Mouse (Mus musculus) brain, embryonic 18.5 days (tissue): ENCODE data around the gene Tyw1.
A peak's percentile ranks its signal among the peaks of the same experiment; 100 is the strongest.

ENCODE experiments used
- DNase-seq: peaks from one replicate; pipeline ENCODE4 v3.0.0-alpha.2; 2012; ENCODE audit warnings: low read depth, low spot score

The Tyw1 gene

GRCm38 (mm10) chr5:130264433-130265005 is 9.1 kb downstream of the Tyw1 start:
- no peak for DNase-seq

DNA sequence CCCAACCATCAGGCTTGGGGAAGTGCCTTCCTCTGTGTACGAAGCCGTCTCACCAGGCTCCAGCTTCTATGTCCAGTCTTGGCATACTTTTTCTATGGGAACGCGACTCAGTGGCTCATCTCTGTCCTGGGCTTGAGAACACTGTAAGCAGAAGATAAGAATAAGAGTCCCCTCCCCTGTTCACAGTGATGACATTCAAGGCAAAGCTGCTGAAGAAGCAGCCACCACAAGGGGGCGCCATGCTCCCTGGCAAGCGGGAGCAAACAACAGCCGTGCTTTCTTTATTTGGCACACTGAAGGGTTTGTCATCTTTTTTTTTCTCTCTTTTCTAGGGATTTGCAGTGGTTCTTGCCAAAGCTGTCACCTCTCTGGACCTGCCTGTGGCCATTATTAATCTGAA is 11.2 kb downstream of the Tyw1 start:
- no peak for DNase-seq

GRCm38 (mm10) chr5:130267316-130267715 is 11.9 kb downstream of the Tyw1 start:
- no peak for DNase-seq

DNA sequence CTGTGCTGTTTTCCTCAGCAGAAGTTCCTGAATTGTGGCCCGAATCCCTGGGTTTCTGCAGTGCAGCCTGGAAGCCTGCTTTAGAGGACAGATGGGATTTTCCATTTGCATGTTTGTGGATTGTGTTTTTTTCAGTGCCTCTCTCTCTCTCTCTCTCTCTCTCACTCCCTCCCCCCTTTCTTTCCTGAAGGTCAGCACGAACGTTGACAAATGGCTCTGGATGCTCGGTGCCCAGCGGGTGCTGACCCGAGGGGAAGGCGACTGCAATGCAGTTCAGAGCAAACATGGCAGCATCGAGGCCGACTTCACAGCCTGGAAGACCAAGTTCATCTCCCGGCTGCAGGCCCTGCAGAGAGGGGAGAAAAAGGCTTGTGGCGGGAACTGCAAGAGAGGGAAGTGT is 13.6 kb downstream of the Tyw1 start:
- DNase-seq = no peak

GRCm38 (mm10) chr5:130272344-130272743 is 16.9 kb downstream of the Tyw1 start:
- DNase-seq = no peak

DNA sequence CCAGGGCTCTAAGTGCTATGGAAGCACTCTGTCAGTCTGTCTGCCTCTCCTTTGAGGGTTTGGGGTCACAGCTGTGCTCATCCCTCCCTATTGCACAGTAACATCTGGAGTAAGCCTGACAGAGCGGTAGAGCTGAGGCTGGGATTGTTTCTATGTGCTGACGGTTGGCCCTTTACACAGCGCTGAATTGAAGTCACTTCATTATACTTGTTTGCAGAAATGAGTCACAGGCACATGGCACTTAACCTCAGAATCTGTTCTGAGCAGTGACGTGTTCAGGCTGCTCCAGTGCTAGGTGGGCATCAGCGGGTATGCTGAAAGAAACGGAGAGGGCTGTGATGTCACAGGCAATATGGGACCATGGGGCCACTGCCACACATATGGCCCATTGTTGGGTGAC is 17.6 kb downstream of the Tyw1 start:
- no peak for DNase-seq

DNA sequence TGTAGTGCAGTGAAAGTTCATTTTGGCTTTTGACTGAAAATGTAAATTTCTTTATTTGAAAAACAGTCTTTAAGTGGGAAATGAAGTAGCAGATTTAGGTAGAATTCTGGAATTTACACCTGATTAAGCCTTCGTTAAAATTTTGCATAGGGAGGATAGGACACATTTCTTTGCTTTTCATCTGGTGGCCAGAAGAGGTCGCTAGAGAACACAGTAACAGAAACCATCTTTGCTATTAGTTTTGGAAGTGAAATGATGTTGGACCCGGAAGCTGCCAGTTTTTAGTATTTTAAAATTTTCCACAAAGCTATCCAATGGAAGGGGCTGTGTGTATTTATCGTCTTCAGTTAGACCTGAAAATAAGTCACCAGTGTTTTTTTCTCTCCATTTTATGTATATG is 20.1 kb downstream of the Tyw1 start:
- DNase-seq = no peak

DNA sequence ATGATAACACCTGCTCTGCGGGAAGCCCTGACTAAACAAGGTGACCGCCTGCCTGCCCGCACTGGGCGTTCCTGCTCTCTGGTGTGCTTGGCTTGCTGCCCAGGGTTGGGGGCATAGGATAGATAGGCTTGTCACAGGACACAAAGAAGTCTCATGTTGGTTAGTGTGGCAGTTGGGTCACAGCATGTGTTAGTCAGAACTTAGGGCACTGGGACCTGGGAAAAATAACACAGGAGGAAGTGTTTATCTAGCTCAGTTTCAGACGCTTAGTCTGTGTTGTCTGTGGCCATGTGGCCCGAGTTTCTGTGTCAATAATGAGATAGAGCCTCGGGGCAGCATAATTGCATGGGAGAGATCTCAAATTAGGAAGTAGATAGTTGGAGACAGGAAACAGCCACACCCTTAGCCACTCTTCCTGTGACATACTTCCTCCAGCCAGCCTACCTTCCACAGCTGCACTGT is 22.6 kb downstream of the Tyw1 start:
- DNase-seq = no peak

GRCm38 (mm10) chr5:130283079-130283732 is 27.8 kb downstream of the Tyw1 start:
- no peak for DNase-seq

DNA sequence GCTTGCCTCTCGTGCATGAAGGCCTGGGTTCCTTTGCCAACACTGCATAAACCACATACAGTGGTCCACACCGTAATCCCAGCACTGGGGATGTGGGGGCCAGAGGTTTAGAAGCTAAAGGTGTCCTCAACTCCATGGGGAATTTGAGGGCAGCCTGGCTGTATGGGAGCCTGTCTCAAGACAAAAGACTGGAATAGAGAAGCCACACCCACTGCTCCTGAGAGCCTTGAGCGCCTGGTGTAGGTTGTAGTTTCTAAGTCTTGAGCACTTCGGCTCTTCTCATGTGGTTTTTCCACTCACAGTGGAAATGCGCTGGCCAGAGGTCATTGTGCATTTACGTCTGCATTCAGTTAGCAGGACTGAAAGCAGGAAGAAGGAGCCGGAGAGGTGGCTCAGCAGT is 32.7 kb downstream of the Tyw1 start:
- no peak for DNase-seq

DNA sequence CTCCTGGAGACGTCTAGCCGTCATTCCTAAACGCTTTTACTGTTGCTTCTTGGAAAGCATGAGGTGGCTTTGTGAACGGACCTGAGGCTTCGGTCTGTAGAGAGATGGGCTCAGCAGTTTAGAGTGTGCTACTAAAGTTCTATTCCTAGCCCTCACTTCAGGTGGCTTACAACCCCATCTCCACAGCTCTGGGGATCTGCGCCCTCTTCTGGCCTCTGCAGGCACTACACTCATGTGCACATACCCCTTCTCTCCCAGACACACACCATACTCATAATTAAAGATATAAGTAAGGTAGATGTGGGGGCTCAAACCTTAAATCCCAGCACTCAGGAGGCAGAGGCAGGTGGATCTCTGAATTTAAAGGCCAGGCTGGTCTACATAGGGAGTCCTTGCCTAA is 34.8 kb downstream of the Tyw1 start:
- no peak for DNase-seq

DNA sequence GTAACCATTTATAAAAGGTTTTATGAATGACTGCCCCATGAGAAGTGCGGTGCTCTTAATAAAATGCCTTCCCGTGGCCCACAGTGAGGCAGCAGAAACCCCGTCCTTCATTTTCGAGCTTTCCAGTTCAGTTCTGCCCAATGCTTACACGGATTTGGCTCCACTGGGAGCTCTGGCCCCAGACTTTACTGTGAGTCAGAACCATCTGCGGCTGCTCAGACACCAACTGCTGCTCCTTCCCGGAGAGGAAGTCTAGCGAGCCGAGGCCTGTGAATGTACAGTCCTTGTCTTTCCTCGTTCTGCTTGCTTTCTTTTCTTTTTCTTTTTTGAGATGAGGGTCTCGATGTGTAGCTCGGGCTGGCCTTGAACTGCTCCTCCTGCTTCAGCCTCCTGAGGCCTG is 35.4 kb downstream of the Tyw1 start:
- DNase-seq = no peak

DNA sequence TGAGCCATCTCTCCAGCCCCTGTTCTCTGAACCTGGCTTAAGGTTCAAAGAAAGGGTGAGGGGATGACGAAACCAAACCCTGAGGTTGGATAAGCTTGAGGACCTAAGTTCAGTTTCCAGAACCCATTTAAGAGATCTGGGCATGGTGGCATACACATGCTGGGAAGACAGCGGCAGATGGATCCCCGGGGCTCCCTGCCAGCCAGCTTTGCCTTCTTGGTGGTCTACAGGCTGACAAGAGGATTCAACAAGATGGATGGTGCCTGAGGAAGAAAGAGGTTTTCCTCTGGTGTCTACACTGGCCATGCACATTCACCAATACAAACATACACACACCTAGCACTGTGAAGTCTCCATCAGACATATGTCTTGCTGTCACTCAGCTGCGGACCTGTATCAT is 37.6 kb downstream of the Tyw1 start:
- DNase-seq = no peak

DNA sequence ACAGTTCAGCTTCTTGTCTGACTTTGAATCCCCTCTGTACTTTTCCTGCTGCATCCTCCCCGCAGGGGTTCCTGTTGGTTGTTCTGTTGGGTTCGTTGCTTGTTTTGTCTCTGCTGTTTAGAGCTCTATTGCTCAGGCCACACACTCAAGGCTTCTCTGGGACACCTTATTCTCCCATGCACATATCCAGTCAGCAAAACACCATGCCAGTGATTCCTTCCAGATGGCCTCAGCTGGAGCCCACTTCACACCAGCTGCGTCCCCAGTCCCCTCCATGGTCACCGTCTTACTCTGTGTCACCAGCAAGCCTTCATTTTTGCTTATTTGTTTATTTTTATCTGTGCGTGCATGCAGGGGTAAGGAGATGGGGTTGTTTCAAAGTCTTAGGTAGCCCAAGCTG is 38.5 kb downstream of the Tyw1 start:
- DNase-seq = no peak

- DNase-seq = peak; percentile 69
Measured at GRCm38 (mm10) chr5:130294598-130294997, 39.2 kb downstream of the Tyw1 start.

DNA sequence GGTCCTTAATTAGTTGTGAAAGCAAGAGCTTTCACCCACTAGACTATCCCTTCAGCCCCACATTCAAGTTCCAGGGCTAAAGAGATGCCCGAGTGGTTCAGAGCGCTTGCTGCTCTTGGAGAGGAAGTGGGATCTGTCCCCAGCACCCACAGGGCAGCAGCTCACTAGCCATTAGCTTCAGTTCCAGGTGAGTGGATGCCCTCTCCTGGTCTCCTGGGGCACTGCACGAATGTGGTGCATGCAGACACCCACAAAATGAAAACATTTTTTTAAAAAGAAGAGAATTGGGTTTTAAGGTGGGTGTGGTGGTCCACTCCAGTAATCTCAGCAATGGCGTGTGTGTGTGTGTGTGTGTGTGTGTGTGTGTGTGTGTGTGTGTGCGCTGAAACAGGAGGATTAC is 40.7 kb downstream of the Tyw1 start:
- DNase-seq = no peak

DNA sequence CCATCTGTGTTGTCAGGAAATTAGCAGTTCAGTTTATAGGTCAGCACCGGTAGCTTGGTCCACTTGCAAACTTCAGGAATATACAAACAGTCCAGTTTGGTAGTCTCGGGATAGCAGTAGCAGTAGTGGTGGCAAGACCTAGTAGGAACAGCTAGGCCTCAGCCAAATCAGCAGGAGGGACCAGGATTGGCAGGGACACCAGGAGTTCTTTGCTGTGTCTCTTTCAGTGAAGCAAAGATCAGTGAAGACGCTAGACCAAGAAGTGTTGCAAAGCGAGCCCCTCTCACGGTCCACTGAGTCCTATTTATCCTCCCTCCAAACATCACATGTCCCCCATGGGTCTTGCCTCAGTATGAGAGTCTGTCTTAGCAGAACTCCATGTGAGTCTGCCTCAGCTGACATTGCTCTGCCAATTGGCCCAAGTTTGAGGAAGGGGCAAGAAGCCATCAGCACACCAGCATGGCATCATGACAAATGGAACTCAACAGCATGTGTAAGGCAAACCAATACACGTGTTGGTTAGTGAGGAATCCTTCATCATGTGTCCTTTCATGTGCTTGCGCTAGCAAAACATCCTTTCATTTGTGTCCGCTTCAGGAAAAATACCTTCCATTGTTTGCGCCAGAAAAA is 43.5 kb downstream of the Tyw1 start:
- no peak for DNase-seq

DNA sequence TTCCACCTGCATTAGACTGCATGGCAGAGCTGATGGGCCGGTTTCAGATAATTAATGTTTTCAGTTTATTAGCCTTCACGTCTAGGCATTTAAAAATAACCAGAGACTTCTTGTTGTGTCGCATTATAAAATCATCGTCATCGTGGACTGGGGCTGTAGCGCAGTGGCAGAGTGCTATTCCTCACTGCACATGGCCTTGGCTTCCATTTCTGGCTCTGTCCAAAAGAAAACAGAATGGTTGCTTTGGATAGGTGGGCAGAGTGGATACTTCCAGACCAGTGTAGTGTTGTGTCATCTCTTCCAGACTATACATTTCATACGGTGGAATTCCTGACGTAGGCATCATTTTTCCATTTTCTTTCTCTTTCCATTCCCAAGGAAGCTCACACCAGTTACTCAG is 44.1 kb downstream of the Tyw1 start:
- DNase-seq = no peak

DNA sequence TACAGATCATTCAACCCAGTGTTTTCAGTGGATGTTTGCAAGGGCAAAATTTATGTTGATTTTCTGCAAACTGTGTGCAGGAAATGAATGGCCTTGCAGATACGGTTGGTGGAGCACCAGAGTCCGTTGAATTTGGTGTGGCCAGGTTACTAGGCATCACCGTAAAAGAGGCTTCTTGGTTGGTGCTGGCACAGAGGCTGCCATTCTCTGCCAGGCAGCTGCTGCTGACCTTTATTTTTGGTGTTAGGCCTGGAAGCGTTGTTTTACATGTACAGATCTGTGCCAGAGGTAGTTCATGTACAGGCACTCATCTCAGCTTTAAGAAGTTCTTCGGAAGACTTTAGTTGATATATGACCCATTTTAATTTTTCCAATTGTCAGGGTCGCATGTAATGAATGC is 48.2 kb downstream of the Tyw1 start:
- no peak for DNase-seq

- DNase-seq = no peak
Measured at GRCm38 (mm10) chr5:130307921-130308320, 52.5 kb downstream of the Tyw1 start.

DNA sequence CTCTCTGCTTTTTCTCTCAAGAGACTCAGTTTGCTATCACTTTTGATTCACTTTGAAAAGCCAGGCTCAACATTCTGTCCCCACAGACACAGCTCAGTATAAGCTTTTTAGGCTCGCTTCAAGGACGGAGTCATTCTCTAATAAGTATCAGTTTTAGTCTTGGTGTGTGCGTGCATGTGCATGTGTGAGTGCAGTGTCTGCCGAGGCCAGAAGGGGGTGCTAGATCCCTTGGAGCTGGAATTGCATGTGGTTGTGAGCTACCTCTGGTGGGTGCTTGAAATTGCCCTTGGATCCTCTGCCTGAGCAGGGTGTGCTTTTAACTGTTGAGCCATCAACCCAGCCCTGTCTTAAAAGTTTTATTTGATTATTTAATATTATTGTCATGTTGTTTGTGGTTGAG is 54.7 kb downstream of the Tyw1 start:
- DNase-seq = no peak

DNA sequence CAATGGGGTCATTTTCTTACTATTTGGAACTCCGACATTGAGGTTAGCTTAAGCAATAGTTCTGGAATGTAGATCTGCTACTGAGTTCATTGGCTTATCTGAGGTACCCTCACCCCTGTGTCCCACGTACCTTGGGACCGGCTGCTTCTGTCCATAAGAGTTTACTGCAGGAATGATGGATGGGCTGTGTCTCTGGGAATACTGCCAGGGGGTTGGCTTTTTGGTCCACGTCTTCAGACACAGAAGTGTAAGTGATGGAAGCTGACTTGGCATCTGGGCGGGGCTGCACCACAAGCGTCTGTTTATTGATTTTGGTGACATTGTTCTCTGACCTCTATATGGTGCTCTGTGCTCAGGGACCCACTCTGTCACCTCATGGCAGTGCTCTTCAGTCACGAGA is 55.4 kb downstream of the Tyw1 start:
- no peak for DNase-seq

DNA sequence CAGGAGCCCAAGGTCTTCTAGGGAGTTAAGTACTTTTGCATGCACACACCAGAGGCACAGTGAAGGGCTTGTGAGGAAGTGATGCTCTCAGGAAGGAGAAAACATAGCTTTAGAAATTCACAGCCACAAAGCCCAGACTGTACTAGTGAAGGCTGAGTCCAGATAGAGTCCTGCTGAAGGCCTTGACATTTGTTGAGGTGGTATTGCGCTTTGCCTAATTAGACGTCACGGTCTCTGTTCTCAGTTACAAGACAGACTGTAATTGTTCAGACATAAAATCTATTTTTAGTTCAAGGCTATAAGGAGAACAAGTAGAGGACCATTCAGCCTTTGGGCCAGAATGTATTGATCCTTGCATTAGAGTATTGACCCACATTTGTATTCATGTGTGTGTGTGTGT is 58.1 kb downstream of the Tyw1 start:
- no peak for DNase-seq
